12 mouse cellular contexts compared by ENCODE assay signal in the genomic region with DNA sequence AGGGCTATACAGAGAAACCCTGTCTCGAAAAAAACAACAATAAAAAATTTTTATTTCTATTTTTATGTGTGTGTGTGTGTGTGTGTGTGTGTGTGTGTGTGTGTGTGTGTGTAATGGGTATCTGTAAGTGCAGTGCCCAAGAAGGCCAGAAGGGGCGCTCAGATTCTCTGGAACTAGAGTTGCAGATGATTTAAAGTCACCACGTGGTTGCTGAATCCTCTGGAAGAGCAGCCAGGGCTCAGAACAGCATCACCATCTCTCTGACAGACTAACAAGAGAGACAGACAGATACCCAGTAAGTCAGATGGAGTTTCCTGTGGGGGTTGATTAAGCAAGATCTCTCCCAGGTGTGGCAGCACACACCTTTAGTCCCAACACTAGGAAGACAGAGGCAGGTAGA. TPM values are rescaled to one million over a fixed set of nuclear protein-coding genes. Genes with fewer than 3 reads are reported as not detected.
A peak's percentile ranks its signal among the peaks of the same experiment; 100 is the strongest.
DNase-seq lines count a peak whose midpoint lies in the region; ATAC-seq and TF ChIP-seq lines count a peak whose summit lies in the region.
"Had no signal": no experiment of that assay in that cellular context is flagged by ENCODE, and none has a peak within 500 bp of the region (broad histone marks: within the 10 kb centered on the region; RNA-seq: fewer than 3 reads in every experiment).

No protein-coding gene starts in this region.

- no peak overlapping the region for H3K27ac ChIP-seq in hindbrain, embryonic 11.5 days (ENCODE audit: low read depth, low read length)
- no peak overlapping the region for H3K27ac ChIP-seq in hindbrain, embryonic 13.5 days
- H3K27ac ChIP-seq: limb, embryonic 13.5 days; midbrain, embryonic 12.5 days; neural tube, embryonic 13.5 days had no signal

- DNase-seq in hindbrain, embryonic 11.5 days (ENCODE audit: low spot score) = no peak
- DNase-seq in retina, postnatal 1 day = peak; percentile 43
- DNase-seq in retina, embryonic 14.5 days (ENCODE audit: low spot score) = no peak
- DNase-seq in naive thymus-derived CD4-positive, alpha-beta T cell, adult 2 months (ENCODE audit: low read depth) = peak; percentile 59
- DNase-seq in embryo, embryonic 11 days = no peak
- no peak for DNase-seq in heart, adult 8-10 months (ENCODE audit: low spot score)

- H3K9ac ChIP-seq in hindbrain, embryonic 11.5 days (ENCODE audit: low read depth, low read length) = no peak overlapping the region
- no peak overlapping the region for H3K9ac ChIP-seq in hindbrain, embryonic 13.5 days
- H3K9ac ChIP-seq: limb, embryonic 13.5 days; midbrain, embryonic 12.5 days; neural tube, embryonic 13.5 days had no signal

- no peaks in the 10 kb centered on the region for H3K9me3 ChIP-seq in hindbrain, embryonic 11.5 days (ENCODE audit: control insufficient read depth, low read length)
- no peaks in the 10 kb centered on the region; the same call in 1 of the 2 replicates for H3K9me3 ChIP-seq in hindbrain, embryonic 13.5 days
- H3K9me3 ChIP-seq in E14TG2a.4 (ENCODE audit: low read length) = no peaks in the 10 kb centered on the region
- H3K9me3 ChIP-seq: limb, embryonic 13.5 days; neural tube, embryonic 13.5 days had no signal

- no peaks in the 10 kb centered on the region for H3K36me3 ChIP-seq in hindbrain, embryonic 11.5 days (ENCODE audit: control insufficient read depth, insufficient read depth, low read length)
- H3K36me3 ChIP-seq in hindbrain, embryonic 13.5 days = no peaks in the 10 kb centered on the region
- H3K36me3 ChIP-seq in E14TG2a.4 (ENCODE audit: insufficient read depth, low read length) = no peaks in the 10 kb centered on the region
- H3K36me3 ChIP-seq: G1E; limb, embryonic 13.5 days; midbrain, embryonic 12.5 days; neural tube, embryonic 13.5 days had no signal

- H3K4me1 ChIP-seq in hindbrain, embryonic 11.5 days (replicated peaks; ENCODE audit: control insufficient read depth, insufficient read depth, low read length) = no peaks in the 10 kb centered on the region
- H3K4me1 ChIP-seq in hindbrain, embryonic 13.5 days (replicated peaks) = peaks cover 17% of the 10 kb centered on the region
- peaks cover 59% of the 10 kb centered on the region for H3K4me1 ChIP-seq in E14TG2a.4 (replicated peaks; ENCODE audit: low read depth, low read length)

- WGBS in hindbrain, embryonic 11.5 days = 54% methylated on average over 3 of the region's 3 CpGs
- 57% methylated on average over 3 of the region's 3 CpGs for WGBS in hindbrain, embryonic 13.5 days

- ATAC-seq in hindbrain, embryonic 11.5 days (ENCODE audit: low FRiP score) = 0 out of 2 replicates have a peak, but pooled peaks have one; percentile 8
- ATAC-seq in hindbrain, embryonic 13.5 days (ENCODE audit: low FRiP score) = no peak

- TF ChIP-seq CTCF in E14TG2a.4 (conservative IDR thresholded peaks at IDR 0.05; ENCODE audit: low read length) = peak; percentile 27; the same call in 1 of the 2 replicates

- no peaks in the 10 kb centered on the region for H3K27me3 ChIP-seq in hindbrain, embryonic 11.5 days (ENCODE audit: control insufficient read depth, insufficient read depth, low read length)
- H3K27me3 ChIP-seq in hindbrain, embryonic 13.5 days = no peaks in the 10 kb centered on the region
- H3K27me3 ChIP-seq in E14TG2a.4 (ENCODE audit: insufficient read depth, low read length) = peaks cover 4% of the 10 kb centered on the region; the same call in 1 of the 2 replicates
- H3K27me3 ChIP-seq: limb, embryonic 13.5 days; neural tube, embryonic 13.5 days had no signal

- no peak overlapping the region for H3K4me3 ChIP-seq in hindbrain, embryonic 11.5 days (ENCODE audit: low read depth, low read length)
- H3K4me3 ChIP-seq in hindbrain, embryonic 13.5 days = no peak overlapping the region
- no peak overlapping the region for H3K4me3 ChIP-seq in E14TG2a.4 (replicated peaks; ENCODE audit: low read length)
- H3K4me3 ChIP-seq: midbrain, embryonic 12.5 days had no signal

- H3K4me2 ChIP-seq in hindbrain, embryonic 11.5 days (replicated peaks; ENCODE audit: low read depth, low read length) = no peak overlapping the region
- H3K4me2 ChIP-seq in hindbrain, embryonic 13.5 days = no peak overlapping the region

RNA-seq across cellular contexts. Expression of gene Keap1, which starts 19.3 kb away (rescaled TPM):
- 23.6 and 23.7 TPM in 2 replicates for polyA plus RNA-seq in hindbrain, embryonic 11.5 days (2014; fragmentation: Nextera tagmentation; extraction: Ambion mirVana)
- polyA plus RNA-seq in hindbrain, embryonic 13.5 days (2015; fragmentation: Nextera tagmentation; extraction: Ambion mirVana) = 61.8 and 64.7 TPM in 2 replicates
- 10 to 100 TPM; 43.6 to 52.1 (median 45.5) TPM for total RNA-seq in heart, adult 8-10 months (2022)

RNA-seq across cellular contexts. Expression of gene S1pr5, which starts 28.4 kb away (rescaled TPM):
- polyA plus RNA-seq in hindbrain, embryonic 11.5 days (2014; fragmentation: Nextera tagmentation; extraction: Ambion mirVana) = 0.59 and 0.73 TPM in 2 replicates
- 2.8 and 3.4 TPM in 2 replicates for polyA plus RNA-seq in hindbrain, embryonic 13.5 days (2015; fragmentation: Nextera tagmentation; extraction: Ambion mirVana)
- 1 to 10 TPM; 1.6 to 1.9 (median 1.8) TPM for total RNA-seq in heart, adult 8-10 months (2022)
- polyA plus RNA-seq: G1E had no signal

RNA-seq across cellular contexts. Expression of gene Atg4d, which starts 45.3 kb away (rescaled TPM):
- 45.3 and 50.6 TPM in 2 replicates for polyA plus RNA-seq in hindbrain, embryonic 11.5 days (2014; fragmentation: Nextera tagmentation; extraction: Ambion mirVana)
- polyA plus RNA-seq in hindbrain, embryonic 13.5 days (2015; fragmentation: Nextera tagmentation; extraction: Ambion mirVana) = 51.1 and 51.8 TPM in 2 replicates
- total RNA-seq in heart, adult 8-10 months (2022) = 100 to 1,000 TPM in 1 of 4 experiments, 10 to 100 TPM in 3; 87.0 to 105 (median 93.5) TPM

RNA-seq across cellular contexts. Expression of gene Pde4a, which starts 54.3 kb away (rescaled TPM):
- 5.2 and 5.7 TPM in 2 replicates for polyA plus RNA-seq in hindbrain, embryonic 11.5 days (2014; fragmentation: Nextera tagmentation; extraction: Ambion mirVana)
- 17.6 and 18.8 TPM in 2 replicates for polyA plus RNA-seq in hindbrain, embryonic 13.5 days (2015; fragmentation: Nextera tagmentation; extraction: Ambion mirVana)
- 10 to 100 TPM; 48.5 to 75.4 (median 62.1) TPM for total RNA-seq in heart, adult 8-10 months (2022)

Comparison
In these comparisons a context has a peak if more than half of its experiments do, and no peak if none do; other contexts are left out.
1. DNase-seq: peak in retina, postnatal 1 day (single experiment) and naive thymus-derived CD4-positive, alpha-beta T cell, adult 2 months (single experiment); none in hindbrain, embryonic 11.5 days (single experiment), retina, embryonic 14.5 days (single experiment), embryo, embryonic 11 days (single experiment) and heart, adult 8-10 months (single experiment).